Mouse (Mus musculus) hindlimb bud, embryonic 11.5 days (tissue): ENCODE results near the gene Btbd6.

ENCODE experiments used
- DNase-seq: peaks from one replicate; pipeline ENCODE4 v3.0.0-alpha.2; 2012; ENCODE audit warnings: low read depth, low spot score; ENCODE audit errors: extremely low spot score

Gene Btbd6

DNA sequence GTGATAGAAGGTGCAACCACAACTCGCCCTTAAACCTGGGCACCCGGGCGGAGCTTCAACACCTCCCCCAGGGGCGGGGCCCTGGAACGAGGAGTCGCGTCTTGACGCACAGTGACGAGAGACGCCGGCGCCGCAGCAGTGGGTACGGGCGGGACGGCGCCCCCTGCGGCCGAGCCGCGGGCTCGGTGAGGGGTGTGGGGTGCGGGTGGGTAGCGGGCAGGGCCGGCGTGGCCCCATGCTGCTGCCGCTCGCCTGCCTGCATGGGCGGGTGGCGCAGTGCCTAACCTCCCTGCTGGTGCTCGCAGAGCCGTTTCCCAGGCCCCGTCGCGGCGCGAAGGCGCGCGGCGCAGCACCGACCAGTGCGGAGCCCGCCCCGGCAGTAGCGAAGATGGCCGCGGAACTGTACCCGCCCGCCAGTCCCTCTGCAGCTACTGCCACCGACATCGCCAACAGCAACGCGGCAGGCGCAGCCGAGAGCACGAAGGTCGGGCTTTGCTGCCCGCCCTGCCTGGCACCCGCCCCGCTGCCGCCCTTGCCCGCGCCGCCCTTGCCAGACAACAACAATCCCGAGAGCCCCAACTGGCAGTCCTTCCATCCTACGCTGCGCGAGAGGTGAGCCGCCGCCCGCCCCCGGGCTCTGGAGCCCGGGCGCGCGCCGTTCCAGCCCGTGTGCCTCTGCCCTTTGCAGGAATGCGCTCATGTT, at the start of gene Btbd6:
TSS of gene Btbd6 (plus strand) at position 112 of the 703 bp plus-strand sequence.
- peak; percentile 50 for DNase-seq

DNA sequence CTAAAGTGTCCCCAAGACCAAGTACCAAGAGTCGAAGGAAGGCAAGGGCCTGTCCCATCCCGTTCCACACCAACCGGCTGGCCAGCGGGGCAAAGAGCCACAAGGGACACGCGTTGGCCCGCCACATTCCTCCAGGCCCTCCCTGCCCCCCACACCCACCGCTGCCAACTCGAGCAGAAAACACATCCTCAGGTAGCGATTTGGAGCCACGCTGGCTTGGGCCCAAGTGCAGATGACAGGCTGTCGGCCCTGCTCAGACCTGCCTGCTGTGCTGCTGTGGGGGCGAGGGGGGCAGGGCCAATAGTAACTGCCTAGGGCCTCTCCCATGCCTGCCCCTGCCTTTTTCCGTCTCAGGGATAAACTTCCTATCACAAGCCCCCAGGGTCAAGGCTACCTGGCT, 49.0 kb upstream of the Btbd6 start:
- no peak for DNase-seq

DNA sequence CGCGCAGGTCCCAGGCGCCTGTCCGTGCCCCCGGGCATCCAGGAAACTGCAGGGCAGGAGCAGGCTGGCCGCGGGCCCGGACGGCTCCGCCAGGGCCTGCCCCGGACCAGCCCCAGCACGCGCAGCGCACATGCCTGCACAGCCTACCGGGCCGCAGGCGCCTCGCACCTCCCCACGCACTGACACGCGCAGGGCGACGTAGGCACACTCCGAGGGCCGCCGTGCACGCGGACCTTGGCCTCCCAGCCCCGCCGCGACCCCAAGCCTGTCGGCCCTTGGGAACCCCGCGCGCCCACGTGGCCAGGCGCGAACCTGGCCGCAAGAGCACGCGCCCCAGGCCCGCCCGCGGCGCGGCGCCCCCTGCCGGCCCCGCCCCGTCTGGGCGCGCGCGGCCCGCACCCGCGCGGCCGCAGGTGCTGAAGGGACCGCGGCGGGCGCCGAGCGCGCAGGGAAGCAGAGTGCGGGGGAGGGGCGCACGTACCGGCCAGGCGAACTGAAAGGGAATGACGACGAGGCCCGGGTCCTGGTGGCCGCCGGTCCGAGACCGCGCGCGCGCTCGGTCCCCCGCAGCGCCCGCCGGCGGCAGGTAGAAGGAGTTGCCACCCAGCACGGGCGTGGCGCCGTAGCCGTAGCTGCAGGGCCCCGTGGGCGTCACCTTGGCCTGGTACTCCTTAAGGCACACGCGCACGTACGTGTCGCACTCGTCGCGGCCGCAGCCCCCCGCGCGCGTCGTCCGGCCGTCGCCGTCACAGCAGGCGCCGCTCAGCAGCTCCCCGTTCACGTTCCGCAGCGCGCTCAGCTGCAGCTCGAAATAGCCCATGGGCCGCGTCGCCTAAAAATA, 47.7 kb upstream of the Btbd6 start:
- DNase-seq: no peak

DNA sequence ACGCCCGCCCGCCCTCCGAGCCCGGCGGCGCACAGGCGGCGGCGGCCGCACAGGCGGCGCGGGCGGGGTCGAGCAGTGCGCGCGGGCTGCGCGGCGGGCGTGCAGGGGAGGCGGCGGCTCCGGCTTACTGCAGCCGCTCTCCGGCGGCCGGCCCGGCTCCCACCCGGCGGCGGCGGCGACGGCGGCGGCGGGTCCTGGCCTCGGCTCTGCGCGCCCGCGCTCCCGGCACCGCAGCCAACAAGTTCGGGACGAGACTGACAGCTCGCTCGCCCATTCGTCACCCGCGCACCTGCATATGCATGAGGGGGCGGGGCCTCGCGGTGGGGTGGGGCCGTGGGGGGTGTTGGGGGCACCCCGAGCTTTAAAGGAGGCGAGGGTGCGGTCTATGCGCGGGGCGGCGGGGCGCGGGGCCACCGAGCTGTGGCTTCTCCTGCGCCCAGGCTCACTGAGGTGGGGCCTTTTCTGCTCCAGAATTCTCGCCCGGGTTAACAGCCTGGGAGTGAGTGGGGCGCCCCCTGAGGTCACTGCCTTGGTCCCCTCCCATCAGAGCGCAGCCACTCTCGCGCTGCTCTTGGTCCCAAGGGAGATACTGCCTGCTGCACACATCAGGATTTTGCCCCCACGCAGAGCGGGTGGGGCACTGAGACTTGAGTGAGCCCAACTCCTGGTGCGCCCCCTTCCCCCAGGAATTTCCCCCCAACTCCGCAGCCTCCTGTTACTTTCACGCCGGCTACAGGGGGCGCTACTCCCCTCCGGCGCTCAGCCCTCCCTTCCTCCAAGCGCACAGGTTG, 46.5 kb upstream of the Btbd6 start, which contains the start of gene Jag2:
TSS of gene Jag2 (minus strand) at position 215 of the 791 bp plus-strand sequence.
- DNase-seq: no peak

DNA sequence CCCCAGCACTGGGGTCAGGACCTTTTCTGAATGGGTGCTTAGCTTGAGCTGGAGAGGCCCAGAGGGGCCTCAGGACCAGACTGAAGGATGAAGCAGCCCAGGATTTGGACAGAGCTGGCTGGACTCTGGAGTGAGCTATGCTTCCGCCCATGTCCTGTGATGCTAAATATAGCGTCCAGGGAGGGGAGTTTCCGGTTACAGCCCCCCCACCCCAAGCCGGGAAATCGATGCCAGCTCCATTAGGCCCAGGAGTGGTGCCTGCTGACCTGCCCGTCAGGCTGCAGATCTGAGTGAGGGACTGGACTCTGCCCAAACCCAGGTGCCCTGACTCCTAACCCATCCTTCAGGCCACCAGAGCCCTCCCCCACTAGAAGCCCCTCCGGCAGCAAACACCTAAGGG, 43.6 kb upstream of the Btbd6 start:
- no peak for DNase-seq

DNA sequence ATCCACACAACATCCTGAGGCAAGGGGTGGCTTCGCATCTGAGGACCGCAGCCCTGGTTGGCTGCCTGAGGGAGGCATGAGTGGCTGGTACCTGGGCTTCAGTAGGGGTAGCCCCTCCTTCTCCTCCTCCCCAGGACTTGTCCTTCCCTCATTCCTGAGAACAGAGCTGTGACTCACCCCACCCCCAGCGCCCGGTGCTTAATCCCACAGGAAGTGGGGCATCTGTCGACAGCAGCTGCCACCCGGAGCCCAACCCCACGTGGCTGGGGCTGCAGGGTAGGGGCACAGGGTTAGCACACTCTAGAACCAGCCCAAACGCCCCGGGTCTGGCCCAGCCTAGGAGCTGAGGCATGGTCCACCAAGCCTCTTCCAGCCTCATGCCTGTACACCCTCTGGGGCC, 38.4 kb upstream of the Btbd6 start:
- DNase-seq: no peak

DNA sequence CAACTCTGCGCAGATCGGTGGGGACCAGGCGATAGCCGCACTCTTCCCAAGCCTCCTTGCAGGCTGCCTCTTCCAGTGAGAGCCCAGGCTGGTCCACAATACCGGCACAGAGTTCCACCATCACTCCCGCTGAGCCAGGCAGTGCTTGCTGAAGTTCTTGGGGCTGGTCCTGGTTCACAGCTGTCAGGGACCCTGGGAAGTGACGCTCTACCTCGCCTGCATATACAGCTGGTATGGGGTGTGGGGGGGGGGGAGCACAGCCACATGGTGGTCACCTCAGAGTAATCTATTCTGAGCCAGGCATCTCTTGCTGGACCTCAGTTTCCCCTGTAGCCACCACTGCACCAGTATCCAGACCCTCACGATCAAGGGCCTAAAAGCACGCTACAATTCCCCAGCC, 37.9 kb upstream of the Btbd6 start:
- no peak for DNase-seq

DNA sequence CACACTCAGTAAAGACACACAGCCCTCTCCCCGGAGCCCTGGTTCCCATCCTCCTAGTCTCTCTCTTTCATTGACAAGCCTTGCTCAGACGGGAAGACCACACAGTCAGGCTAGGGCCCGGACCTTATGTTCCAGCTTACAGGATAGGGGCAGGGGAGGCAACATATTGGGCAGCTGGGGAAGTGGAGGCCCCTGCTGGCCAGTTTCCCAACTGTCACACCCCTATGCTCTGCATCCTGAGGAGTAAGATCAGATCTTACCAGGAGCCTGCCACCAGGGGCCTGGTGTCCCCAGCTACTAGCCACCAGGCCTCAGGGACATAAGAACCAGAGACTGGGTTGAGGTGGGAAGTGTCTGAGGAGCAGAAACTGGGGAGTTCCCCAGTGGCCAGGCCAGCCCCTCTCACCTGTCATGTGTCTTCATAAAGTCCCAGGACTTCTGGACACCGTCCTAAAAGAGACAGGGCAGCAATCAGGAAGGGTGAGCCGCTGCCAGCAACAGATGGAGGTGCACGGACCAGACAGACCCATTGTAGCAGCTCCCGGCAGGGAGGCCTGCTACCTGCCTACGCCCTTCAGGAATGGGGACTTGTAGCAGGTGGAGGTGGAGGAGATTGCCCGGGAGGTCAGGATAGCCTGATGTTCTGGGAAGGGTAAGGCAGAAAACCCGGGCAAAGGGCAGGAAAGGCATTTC, 37.3 kb upstream of the Btbd6 start:
- no peak for DNase-seq

DNA sequence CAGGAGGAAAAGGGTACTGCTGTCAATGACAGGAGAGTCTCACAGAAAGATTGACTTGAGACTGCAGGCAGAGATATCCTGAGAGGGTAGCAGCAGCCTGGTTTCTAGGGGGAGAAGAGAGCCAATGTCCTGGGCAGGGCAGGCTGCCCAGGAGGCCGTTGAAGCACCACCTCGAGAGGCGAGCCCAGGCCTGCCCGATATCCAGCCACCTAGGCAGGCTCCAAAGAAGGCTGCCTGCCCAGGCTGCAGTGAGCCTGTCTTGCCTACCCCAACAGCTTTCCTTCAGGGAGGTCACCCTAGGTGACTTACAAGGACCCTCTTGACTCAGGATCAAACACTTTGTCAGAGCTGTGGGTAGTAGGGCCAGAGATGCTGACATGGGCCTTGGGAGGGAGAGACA, 36.0 kb upstream of the Btbd6 start:
- no peak for DNase-seq

DNA sequence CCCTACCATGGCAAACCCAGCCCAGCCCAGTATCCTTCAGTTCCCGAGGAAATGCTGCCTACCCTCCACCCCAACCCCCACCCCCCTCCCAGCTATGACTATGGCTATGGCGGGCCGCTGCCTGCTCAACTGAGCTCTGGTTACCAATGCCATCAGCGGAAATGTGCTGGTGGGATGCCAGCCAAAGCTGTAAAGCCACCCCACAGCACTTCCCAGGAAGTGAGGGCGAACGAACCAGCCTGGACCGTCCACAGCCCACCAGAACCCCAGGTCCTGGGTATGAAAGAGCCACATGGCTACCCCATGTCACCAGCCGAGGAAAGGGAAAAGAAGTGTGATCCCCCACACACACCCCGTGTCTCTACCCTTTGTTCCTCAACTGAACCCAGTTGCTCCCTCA, 35.6 kb upstream of the Btbd6 start:
- DNase-seq: no peak

DNA sequence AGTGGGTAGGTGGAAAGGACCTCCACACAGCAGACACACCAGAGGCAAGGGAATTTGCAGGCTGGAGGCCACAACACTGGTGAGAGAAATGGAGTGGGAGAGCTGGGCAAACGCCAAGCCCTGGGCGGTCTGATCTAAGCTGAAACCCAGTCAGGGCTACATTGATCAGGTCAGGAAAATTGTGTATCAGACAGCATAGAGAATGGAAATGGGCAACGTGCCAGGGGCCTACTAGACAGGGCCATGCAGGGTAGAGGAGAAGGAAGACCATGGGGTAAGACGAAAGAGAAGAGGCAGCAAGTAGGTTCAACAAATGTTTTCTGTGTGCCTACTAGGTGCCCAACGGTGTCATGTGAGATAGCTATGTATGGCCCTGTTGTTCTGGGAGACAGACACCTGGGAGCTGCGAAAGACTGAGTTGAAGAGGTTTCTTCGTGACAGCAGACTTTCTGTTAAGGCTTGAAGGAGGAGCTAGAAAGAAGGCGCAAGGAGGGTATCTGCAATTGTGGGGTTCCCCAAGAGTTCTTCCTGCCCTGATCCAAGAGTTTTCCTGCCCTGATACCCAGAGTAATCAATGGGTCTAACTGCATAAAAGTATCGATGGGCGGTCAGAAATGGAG, 35.0 kb upstream of the Btbd6 start:
- DNase-seq: no peak

DNA sequence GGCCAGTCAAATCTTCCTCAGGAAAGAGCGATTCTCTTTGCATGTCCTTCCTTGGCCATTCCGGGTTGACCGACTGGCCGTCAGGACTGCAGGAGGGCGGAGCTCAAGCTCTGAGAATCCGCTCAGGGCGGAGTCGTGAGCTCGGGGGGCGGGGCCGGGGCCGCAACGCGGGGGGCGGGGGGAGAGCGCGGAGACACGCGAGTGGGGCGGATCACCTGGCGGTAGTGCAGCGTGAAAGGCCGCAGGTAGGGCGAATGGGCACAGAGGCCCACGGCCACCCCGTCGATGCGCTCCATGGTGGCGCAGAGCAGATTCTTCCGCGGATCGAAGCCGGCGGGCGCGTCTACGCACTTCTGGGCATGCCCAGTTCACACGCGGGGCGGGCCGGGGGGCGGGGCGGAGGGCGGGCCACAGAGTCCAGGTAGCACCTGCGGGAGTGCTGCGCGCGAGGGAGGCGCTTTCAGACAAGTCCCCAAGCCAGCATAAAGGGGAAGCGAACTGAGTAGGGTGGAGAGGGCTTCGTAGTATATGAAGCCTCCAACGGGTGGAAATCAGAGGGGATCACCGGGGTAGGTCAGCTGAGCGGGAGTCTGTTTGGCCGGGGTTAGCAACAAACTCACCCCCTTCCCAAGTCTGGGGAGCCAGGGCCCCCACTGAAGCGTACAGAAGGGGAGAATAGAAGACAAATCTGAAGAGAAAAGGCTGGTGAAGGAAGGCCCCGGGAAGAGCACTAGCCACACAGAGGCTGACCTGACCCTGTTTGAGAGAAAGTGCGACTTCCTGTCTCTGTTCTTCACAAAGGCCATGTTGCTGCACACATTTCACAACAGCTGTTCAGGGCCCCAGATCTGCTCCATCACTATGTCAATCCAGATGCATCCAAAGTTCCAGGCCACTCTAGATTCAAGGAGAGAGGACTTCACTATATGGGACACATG, 34.2 kb upstream of the Btbd6 start, which contains the start of gene Nudt14:
TSS of gene Nudt14 (minus strand) at position 349 of the 938 bp plus-strand sequence.
- DNase-seq: no peak

DNA sequence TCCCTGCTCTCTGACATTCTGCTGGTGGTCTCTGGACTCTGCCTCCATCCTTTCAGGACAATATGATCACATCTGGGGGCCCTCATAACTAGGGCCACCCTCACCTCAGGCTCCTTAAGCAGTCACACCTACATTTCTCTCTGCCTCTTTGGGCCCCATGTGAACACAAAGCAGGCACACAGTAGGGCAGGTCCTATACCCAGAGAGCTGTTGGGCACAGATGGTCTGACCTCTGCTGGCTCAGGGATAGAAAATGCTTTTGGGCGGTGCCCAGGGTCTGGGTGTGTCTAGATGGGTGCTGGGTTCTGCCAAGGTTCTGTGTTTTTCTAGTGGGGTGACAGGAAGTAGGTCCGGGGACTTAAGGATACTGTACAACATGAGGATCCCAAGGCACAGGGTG, 32.6 kb upstream of the Btbd6 start:
- DNase-seq: no peak

DNA sequence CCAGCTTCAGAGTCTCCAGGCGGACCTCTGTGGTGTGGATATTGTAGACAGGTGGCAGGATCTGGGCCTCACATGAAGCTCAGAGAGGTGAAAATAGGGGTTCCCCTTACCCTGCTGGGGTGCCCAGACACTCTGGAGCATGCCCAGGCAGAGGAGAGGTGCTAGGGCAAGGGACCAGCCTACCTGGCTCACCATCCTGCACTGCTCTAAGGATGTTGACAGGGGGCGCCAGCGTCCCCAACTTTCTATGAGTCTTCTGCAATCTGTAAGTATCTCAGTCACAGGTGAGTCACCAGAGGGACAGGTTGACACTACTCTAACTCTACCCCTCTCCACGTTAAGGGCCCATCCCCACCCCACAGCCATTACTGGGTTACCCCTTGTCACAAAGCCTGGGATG, 29.0 kb upstream of the Btbd6 start:
- DNase-seq: no peak

DNA sequence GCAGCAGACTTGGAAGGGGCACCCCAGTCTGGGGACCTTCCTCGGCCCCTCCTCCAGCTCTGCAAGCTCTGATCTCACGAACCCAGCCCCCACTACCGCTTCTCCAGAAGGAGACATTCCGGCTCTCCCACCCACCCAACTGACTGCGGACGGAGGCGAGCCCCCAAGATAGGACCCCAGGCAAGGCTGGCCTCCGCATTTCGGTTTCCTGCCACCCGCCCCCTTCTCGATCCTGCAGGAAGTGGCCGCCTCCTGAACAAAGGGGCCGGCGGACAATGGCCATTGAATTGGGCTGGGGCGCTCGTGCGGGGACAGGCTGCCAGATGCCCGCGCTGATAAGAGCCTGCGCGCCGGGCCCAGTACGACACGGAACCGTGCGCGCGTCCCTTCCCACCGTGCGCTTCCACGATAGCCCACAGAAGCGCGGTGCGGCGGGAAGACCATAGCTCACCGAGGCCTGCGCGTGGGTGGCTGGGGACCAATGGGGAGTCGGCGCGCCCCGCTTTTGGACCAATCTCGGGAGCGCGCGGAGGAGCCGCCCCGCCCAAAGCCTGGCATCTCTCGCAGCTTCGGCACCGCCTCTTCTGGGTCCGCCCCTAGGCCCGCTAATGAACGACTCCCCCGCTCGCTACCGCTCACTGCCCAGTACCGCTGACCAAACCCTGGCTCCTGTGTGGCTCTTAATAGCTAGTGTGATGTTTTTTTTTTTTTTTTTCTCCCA, 26.1 kb upstream of the Btbd6 start:
- no peak for DNase-seq

DNA sequence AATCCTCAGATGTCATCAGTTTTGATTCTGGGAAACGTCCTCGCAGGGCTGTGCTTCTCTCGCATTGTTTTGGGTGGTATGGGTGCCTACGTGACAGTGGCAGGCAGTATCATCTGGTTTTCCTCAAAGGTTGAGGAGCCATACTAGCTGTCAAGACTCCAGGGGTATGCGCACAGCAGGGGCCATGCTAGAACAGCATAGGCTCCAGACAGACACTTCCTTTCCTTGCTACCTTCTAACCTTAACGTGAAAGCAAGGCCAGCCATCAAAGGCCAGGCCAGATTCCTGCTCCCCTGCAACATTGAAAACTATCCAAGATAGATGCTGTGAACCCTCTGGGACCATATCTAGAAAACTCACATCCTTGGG, 25.5 kb upstream of the Btbd6 start:
- no peak for DNase-seq

DNA sequence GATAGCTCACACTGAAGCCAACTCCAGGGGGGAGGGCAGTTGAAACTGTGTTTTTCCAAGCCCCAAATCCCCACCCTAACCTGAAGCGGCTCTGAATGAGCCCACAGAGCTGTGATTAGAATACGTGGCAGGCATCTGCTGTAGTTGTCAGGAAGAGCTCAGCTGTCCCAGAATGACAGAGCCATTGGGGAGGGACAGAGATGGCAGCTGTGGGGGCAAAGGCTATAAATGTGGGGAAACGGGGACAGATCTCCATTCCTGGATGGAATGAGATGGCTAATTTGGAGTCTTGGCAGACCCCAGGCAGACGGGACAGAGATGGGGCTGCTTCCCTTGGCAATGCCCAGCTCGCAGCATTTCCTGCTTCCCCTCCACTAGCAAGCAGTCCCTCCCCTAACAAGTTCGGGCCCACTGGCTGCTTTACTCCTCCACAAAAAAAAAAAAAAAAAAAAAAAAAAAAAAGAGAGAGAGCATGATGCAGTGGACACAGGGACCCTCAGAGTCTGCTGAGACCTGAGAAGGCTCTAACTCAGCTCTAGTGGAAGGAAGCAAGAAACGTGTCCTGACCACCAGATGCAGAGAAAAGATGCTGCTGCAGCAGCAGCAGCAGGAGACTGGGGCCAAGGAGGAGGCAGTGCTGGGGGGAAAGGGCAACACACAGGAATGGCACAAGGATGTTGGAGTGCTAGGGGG, 25.0 kb upstream of the Btbd6 start:
- no peak for DNase-seq

DNA sequence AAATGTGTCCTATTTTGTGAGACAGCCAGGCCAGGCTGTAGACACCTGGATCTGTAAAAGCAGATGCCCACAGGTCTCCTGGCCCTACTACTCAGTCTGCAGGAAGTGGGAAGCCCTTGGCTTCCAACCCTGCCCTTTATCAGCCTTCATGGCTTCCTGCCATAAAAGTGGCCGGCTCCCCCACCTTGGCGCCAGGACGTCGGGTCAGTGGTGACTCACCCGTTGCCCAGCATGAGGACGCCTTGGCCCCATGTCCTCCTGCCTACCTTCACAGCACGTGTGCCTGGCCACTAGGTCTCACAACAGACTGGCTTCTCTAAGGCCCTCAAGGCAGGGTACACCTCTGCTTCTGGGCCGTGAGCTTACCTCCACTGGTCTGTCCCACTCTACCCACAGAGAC, 23.8 kb upstream of the Btbd6 start:
- DNase-seq: no peak
